Mouse (Mus musculus): ENCODE results near the gene Akap8.

The Akap8 gene

GRCm38 (mm10) chr17:32320597-32321389, at the start of gene Akap8:
Gene Akap8, minus strand, starts transcription at chr17:32321238.
- DNase-seq (ENCODE audit: low read depth), result peak; percentile 100

GRCm38 (mm10) chr17:32368991-32369578, 48.0 kb upstream of the Akap8 start:
- DNase-seq (ENCODE audit: low read depth), result no peak

- DNase-seq (ENCODE audit: low read depth), result no peak
Measured at GRCm38 (mm10) chr17:32367706-32368105, 46.7 kb upstream of the Akap8 start.

- no peak for DNase-seq (ENCODE audit: low read depth)
Measured at GRCm38 (mm10) chr17:32365296-32365695, 44.3 kb upstream of the Akap8 start.

GRCm38 (mm10) chr17:32364850-32365249, 43.8 kb upstream of the Akap8 start:
- peak; percentile 40 for DNase-seq (ENCODE audit: low read depth)

- DNase-seq (ENCODE audit: low read depth), result peak; percentile 78
Measured at GRCm38 (mm10) chr17:32364331-32364730, 43.3 kb upstream of the Akap8 start.

- DNase-seq (ENCODE audit: low read depth), result peak; percentile 24
Measured at GRCm38 (mm10) chr17:32363821-32364301, 42.8 kb upstream of the Akap8 start.

GRCm38 (mm10) chr17:32362686-32363085, 41.6 kb upstream of the Akap8 start:
- DNase-seq (ENCODE audit: low read depth), result no peak

- DNase-seq (ENCODE audit: low read depth), result no peak
Measured at GRCm38 (mm10) chr17:32359928-32360327, 38.9 kb upstream of the Akap8 start.

- no peak for DNase-seq (ENCODE audit: low read depth)
Measured at GRCm38 (mm10) chr17:32358943-32359340, 37.9 kb upstream of the Akap8 start.

- no peak for DNase-seq (ENCODE audit: low read depth)
Measured at GRCm38 (mm10) chr17:32358192-32358942, 37.3 kb upstream of the Akap8 start.

GRCm38 (mm10) chr17:32356766-32357760, 36.0 kb upstream of the Akap8 start:
- no peak for DNase-seq (ENCODE audit: low read depth)

- no peak for DNase-seq (ENCODE audit: low read depth)
Measured at GRCm38 (mm10) chr17:32356281-32356680, 35.2 kb upstream of the Akap8 start.

GRCm38 (mm10) chr17:32355031-32355430, 34.0 kb upstream of the Akap8 start:
- DNase-seq (ENCODE audit: low read depth), result no peak

GRCm38 (mm10) chr17:32354211-32354610, 33.2 kb upstream of the Akap8 start:
- no peak for DNase-seq (ENCODE audit: low read depth)

GRCm38 (mm10) chr17:32353696-32354095, 32.7 kb upstream of the Akap8 start:
- no peak for DNase-seq (ENCODE audit: low read depth)

GRCm38 (mm10) chr17:32351726-32352125, 30.7 kb upstream of the Akap8 start:
- no peak for DNase-seq (ENCODE audit: low read depth)

- DNase-seq (ENCODE audit: low read depth), result no peak
Measured at GRCm38 (mm10) chr17:32351269-32351668, 30.2 kb upstream of the Akap8 start.

- DNase-seq (ENCODE audit: low read depth), result peak; percentile 99
Measured at GRCm38 (mm10) chr17:32350382-32350983, 29.4 kb upstream of the Akap8 start, which contains the start of gene Akap8l. Gene Akap8l, minus strand, starts transcription at chr17:32350607.

- DNase-seq (ENCODE audit: low read depth), result no peak
Measured at GRCm38 (mm10) chr17:32349851-32350381, 28.9 kb upstream of the Akap8 start.
